Mouse (Mus musculus) thymus, postnatal 4 days (tissue): ENCODE results near the gene Parp14.
"Not testable (repeated sequence)": the region's sequence is repeated elsewhere in the genome, so short reads cannot be mapped to it uniquely, and the experiment has no call there.

Experiments
- DNase-seq: peaks from one replicate; pipeline ENCODE4 v3.0.0; 2021

Parp14 gene

GRCm38 (mm10) chr16:35871048-35871851, at the start of gene Parp14:
Gene Parp14 (minus strand): TSS chr16:35871544.
- DNase-seq = peak; percentile 78

DNA sequence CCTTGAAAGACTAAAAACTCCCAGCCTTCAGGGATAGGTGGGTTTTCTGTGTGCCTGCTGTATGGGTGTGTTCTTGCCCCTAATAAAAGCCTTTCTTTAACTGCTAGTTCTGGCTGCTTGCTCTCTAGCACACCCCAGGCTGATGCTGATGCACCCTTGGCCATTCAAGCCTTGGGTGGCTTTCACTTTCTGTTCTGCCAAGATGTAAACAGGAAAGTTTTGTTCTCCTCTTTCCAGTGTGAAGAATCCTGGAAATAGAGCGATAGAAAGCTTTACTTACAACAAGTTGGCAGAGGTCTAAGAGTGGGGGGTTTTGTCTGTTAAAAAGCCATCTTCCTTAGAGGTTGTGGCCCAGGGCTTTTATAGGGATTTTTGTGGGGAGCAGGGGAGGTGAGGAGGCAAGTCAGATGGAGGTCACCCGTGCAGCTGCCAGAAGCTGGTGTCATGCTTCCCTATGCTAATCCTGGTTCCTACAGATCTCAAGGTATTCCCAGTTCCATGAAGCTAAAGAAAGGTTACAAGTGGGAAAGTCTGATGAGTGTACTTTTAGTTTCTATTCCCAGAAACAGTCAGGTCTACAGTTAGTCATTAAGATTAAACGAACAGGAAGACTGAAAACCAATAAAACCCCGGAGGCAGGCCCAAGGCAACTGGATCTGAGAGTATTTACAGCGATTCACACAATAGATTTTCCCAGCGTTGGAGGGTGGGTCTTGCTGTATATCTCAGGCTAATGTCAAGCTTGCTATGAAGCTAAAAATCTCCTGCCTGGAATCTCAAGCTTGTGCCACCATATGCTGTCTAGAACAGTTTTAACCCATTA, 47.6 kb upstream of the Parp14 start:
- DNase-seq = peak; percentile 37

DNA sequence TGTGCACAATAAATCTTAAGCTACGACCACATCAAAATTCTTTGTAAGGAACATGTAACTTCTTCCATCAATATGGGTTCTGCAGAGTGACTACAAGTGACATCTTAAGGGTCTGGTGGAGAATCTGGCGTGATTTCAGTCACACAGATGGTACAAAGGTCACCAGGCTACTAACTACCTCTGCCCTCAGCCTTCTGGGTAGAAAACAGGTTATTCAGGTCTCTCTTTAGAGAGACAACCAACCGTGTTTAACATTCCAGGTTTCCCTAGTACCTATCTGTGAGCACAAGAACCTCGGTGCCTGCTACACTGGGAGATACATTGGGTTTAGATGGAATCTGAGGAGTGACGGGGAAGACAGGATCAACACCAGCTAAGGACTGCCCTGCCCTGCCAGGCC, 43.0 kb upstream of the Parp14 start:
- no peak for DNase-seq

GRCm38 (mm10) chr16:35913526-35913925, 42.2 kb upstream of the Parp14 start:
- peak; percentile 56 for DNase-seq

- no peak for DNase-seq
Observed at GRCm38 (mm10) chr16:35911449-35911848, 40.1 kb upstream of the Parp14 start.

DNA sequence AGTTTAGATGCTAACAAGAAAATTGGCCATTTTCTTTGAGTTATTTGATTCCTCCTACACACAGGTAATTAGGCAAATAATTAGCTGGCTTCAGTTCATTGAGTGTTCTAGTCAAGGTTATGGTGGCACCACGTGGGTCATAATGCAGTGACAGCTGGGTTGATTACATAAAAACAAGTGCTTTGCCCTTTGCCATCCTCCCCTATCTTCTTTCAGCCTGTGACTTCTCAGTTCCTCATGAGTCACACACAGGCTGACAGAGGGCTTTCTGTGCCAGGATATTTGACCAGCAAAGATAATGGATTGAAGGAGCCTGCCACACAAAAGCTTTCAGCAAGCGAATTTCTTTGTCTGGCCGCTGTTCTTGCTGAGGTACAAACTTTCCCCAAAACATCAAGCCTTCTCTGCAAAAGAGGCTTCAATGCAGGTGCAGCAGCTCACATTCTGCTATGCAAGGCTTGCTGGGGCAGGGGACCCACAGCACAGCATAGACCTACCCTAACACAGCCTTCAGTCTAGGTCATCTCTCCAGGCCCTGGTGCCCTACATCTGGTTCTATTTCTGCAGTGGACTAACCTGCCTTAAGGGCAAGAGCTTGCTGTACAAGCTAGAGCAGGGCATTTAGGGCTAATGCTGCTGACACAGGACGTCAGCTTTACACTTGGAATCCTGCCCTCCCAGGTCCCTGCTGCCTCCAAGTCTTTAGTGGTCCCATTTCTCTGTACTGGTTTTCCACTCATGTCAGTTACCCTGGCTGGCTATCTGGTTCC, 36.3 kb upstream of the Parp14 start:
- no peak for DNase-seq

DNA sequence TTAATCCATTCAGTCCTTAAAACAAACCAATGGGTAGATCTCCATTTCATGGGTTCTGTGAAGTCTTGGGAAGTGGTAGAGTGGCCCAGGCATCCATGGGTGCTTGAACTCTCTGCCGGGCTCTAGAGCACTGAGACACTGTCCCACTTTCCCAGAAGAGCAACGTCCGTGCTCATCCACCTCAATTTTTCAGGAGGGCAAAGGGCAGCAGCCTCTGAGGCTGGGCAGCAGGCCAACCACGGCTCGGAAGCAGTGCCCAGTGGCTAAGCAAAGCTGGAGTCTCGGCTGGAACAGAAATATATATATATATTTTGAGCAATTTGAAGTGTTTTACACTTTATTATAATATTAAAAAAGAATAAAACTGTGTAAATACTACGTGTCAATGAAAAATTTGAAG, 35.5 kb upstream of the Parp14 start:
- DNase-seq = no peak

DNA sequence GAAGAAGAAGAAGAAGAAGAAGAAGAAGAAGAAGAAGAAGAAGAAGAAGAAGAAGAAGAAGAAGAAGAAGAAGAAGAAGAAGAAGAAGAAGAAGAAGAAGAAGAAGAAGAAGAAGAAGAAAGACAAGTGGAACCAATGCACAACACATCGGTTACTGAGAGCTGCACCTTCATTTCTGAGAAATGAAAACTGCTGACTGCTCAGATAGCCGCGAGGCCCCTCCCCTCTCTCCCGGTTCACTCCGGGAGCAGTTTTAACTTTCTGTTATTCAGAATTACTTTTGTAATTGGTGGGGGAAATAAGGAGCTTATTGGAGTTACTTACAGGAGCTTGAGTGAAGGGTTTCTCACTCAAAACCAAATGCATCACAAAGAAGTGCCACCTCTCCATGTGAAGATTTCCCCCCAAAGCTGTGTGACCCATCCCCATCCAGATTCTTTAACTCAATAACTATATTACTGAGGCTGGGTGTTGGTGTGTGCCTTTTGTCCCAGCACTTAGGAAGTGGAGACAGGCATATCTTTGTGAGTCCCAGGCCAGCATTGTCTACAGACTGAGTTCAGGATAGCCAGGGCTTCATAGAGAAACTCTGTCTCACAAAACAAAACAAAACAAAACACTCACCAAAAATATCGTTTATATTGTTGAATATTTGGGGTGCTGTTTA, 34.6 kb upstream of the Parp14 start:
- peak; percentile 31 for DNase-seq

DNA sequence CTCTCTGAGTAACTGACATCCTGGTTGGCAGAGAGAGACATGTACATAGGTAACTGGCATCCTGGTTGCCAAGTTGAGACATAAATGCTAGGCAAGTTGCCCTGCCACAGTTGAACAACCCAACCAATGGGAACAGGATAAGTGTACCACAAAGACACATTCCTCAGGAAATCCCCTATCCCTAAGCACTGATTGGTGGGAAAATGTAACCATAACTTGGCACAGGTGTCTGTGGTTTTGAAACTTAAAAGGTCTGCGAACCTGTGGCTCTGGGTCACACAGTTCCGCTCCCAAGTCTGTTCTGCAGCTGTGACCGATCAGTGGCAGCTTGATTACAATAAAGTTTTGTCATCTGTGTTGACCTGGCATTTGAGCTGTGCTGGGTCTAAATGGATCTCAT, 34.0 kb upstream of the Parp14 start:
- DNase-seq = peak; percentile 28

DNA sequence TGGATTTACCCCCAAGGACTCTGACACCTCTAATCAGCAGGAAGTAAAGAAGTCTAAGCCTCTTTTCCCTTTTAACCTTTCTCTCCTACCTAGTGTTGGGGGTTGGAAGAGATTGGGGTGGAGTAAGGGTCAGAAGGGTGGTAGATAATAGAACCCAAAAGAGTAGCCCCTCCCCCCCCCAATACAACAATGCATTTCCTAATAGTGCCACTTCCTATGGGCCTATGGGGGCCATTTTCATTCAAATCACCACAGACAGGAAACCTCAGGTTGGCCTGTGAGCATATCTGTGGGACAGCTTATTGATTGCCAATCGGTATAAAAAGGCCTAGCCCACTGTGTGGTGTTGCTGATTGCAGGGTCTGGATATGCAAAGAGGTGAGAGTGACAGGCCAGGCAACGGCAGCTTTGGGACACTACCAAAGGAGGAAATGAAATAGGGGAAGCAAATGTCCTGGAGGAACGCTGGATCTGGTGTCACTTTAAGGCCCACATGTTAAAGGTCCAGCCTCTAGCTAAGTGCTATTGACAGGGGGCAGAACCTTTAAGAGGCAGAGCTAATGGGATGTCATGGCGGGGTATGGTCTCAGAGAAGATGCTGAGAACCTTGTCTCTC, 32.9 kb upstream of the Parp14 start:
- DNase-seq = no peak

DNA sequence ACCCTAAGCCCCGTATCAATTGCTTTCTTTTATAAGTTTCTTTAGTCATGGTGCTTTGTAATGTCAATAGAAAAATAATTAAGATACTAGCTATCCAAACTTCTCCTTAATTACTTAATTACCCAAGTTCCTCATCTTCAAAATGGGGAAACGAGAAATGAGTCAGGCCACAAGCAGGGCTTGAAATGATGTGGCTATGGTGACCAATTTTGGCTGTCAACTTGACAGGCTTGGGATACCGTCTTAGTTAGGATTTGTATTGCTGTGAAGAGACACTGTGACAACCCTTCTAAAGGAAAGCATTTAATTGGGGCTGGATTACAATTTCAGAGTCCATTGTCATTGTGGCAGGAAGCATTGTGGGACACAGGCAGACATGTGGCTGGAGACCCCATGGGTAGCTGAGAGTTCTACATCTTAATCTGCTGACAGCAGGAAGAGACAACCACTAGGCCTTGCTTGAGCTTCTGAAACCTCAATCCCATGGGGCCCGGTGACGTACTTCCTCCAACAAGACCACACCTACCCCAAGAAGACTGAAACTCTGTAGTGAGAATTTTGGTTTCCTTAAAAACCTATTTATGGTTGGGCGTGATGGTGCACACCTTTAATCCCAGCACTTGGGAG, 31.8 kb upstream of the Parp14 start:
- no peak for DNase-seq

GRCm38 (mm10) chr16:35900541-35900940, 29.2 kb upstream of the Parp14 start:
- DNase-seq = no peak

DNA sequence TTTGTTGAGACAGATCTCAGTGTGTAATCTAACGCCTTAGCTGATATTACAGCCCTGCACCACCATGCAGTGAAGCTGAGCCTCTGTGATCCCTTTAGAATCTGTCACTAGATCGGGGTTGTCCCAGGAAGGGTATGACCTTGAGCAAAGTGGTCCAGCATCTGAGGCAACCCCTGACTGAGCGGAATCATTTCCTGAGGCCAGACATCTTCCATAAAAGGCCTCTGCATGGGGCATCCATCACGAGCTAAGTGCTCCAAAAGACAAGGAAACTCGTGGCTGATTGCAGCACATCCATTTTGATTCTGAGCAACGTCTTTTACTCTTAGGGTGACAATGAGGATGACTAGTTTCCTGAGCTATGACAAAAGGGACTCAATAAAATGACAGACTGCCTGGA, 23.7 kb upstream of the Parp14 start:
- DNase-seq = no peak

DNA sequence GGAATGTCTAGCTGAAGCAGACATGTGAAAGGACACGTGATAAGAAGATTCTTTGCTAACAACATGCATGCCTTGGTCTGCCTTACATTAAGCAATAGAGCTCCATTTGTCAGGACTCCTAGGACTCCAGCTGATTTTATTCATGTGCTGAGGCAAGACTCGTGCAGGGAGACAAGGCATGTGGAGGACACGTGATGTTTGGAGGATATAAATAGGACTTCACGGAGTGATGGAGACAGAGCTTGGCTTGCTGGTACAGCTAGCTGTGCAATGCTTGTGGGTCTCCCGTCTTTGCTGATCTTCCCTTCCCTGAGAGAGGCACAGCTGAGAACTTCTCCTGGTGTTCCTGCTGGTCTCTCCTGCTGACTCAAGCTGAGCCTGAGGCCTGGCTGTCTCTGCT, 20.3 kb upstream of the Parp14 start:
- DNase-seq = not testable (repeated sequence)

DNA sequence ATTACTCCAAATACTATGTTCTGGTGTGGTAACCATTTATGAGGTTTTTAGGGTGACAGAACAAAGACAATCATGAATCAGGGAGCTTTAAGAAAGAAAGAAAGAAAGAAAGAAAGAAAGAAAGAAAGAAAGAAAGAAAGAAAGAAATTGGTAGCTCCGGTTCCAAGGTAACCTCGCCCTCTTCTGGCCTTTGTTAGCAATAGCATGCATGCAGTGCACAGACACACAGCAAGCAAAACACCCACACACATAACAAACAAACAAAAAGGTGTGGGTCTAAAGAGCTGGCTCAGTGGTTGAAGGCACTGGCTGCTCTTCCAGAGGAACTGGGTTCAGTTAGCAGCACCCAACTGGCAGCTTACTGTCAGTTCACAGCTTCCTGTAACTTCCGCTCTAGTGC, 19.3 kb upstream of the Parp14 start:
- no peak for DNase-seq

GRCm38 (mm10) chr16:35888910-35889309, 17.6 kb upstream of the Parp14 start:
- DNase-seq = no peak

GRCm38 (mm10) chr16:35888174-35888573, 16.8 kb upstream of the Parp14 start:
- DNase-seq = no peak

- peak; percentile 80 for DNase-seq
Observed at GRCm38 (mm10) chr16:35874416-35874815, 3.1 kb upstream of the Parp14 start.

- no peak for DNase-seq
Observed at GRCm38 (mm10) chr16:35872410-35873006, 1.2 kb upstream of the Parp14 start.

- peak; percentile 38 for DNase-seq
Observed at GRCm38 (mm10) chr16:35871898-35872297, 554 bp upstream of the Parp14 start.

DNA sequence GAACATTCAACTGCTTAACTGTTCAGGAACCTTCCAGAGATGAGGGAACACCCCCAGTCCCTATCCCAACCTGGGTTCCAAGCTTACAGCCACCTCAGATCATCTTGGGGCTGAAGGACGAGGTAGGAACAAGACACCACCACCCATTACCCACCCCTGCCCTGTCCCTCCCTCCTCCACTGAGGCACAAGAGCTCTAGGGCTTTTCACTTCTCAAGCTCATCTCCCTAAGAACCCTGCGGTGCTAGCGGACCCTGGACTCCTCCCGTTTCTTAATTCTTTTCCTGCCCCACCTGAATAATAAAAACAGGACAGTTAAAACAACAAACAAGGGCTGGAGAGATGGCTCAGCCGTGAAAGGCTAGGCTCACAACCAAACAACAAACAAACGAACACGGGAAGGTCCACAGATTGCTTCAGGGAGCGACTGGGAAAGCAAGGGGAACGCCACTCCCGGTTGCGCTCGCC, 730 bp downstream of the Parp14 start:
- DNase-seq = no peak
